Mouse (Mus musculus) ES-Bruce4 (cell line): ENCODE data around the gene Tex33. TPM values are rescaled to one million over a fixed set of nuclear protein-coding genes. Genes with fewer than 3 reads are reported as not detected.

ENCODE experiments used
- H3K27ac ChIP-seq: 2 replicates; pipeline ENCODE4 v1.5.1; 2012; ENCODE audit warnings: low read length, inconsistent platforms; ENCODE audit not compliant: insufficient read depth
- H3K27me3 ChIP-seq: 2 replicates; pipeline ENCODE4 v1.6.1; 2012; ENCODE audit warnings: mild to moderate bottlenecking, low read length, inconsistent platforms; ENCODE audit not compliant: control insufficient read depth, poor library complexity, insufficient read depth, severe bottlenecking
- H3K36me3 ChIP-seq: 2 replicates; pipeline ENCODE4 v1.6.1; 2012; ENCODE audit warnings: inconsistent platforms, mild to moderate bottlenecking, low read length, moderate library complexity; ENCODE audit not compliant: control insufficient read depth, poor library complexity, insufficient read depth, severe bottlenecking
- H3K4me1 ChIP-seq: one replicate; pipeline ENCODE4 v1.8.1; 2011; ENCODE audit warnings: low read length; ENCODE audit not compliant: control insufficient read depth, insufficient read depth
- H3K4me3 ChIP-seq: 2 replicates; pipeline ENCODE4 v1.5.1; 2011; ENCODE audit warnings: low read depth, mild to moderate bottlenecking, low read length
- H3K9ac ChIP-seq: 2 replicates; pipeline ENCODE4 v1.6.1; 2012; ENCODE audit warnings: low read depth, mild to moderate bottlenecking, inconsistent platforms; ENCODE audit not compliant: poor library complexity, severe bottlenecking
- H3K9me3 ChIP-seq: replicated peaks from 2 replicates; pipeline ENCODE4 v1.6.1; 2012; ENCODE audit warnings: mild to moderate bottlenecking, low read length, inconsistent platforms; ENCODE audit not compliant: control insufficient read depth, poor library complexity, insufficient read depth, severe bottlenecking
- CTCF ChIP-seq: IDR thresholded peaks from one replicate; pipeline ENCODE4 v1.8.1; 2011; ENCODE audit warnings: low read depth, low read length
- EP300 ChIP-seq: IDR thresholded peaks from 2 replicates; pipeline ENCODE4 v1.6.1; 2011; ENCODE audit warnings: low read depth, low read length; ENCODE audit not compliant: insufficient read depth
- POLR2A ChIP-seq: IDR thresholded peaks from one replicate; pipeline ENCODE4 v1.8.1; 2011; ENCODE audit warnings: low read length; ENCODE audit not compliant: insufficient read depth
- polyA plus RNA-seq: library from polyadenylated mRNA; stranded (reverse); fragments of >200 nt; gene quantifications from 2 replicates; pipeline ENCODE4 v1.2.4, GENCODE M21; 2011; ENCODE audit warnings: low read depth; ENCODE audit not compliant: missing spikeins, insufficient read depth, insufficient read length

Gene Tex33
- polyA plus RNA-seq, 1 experiment: not detected

DNA sequence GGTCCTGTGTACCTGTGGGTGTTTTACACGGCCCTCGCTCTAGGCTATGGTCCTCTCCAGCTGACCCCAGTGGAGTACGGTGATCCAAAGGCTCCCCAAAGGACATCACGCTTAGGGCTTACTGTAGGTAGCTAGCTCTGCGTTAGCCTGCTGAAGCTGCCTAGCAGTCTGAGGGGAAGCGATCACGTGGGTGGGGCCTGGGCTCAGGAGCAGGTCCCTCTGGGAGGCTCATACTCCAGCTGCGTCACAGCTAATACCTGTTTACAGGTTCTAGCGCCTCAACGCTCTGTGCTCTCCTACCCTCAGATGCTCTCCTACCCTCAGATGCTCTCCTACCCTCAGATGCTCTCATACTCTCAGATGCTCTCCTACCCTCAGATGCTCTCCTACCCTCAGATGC lies 35.2 kb upstream of the Tex33 start:
- Histone ChIP-seq H3K36me3 (no peaks in the 10 kb centered on the region), H3K4me3 (no peak overlapping the region), H3K27me3 (no peaks in the 10 kb centered on the region), H3K9ac (no peak overlapping the region), H3K9me3 (no peaks in the 10 kb centered on the region), H3K4me1 (peaks cover 6% of the 10 kb centered on the region), H3K27ac (no peak overlapping the region)
- TF ChIP-seq EP300: no peak
- TF ChIP-seq POLR2A: no peak
- no peak for TF ChIP-seq CTCF

DNA sequence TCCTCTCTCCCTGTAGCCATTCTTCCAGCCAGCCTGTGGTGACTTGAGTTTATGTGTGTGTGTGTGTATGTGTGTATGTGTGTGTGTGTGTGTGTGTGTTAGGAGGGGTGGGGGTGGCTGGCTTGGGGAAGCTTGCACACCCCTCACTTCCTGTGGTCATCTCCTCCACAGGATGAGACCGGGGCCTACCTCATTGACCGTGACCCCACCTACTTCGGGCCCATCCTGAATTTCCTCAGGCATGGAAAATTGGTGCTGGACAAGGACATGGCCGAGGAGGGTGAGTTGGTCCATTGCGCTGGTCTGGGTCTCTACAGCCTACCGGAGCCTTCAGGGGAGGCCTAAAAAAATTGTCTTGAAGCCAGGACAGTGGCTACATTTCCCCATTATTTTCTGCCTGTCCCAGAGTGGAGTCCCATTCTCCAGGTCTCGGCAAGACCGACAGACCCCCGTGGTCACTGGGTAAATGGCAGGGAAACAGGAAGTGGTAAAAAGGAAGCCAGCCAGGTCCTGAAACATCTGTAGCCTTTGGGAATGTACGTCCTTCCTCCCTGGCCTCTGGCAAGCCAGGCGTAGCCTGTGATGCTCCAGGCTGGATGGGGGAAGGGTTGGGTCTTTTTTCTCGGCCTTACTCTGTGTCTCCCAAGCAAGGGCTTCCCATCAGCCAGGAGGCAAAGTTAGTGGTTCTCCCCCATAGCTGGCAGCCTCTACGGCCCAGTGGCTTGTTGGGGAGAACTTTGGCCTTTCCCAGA lies 34.3 kb upstream of the Tex33 start:
- TF ChIP-seq POLR2A (no peak), CTCF (no peak), EP300 (no peak)
- no peaks in the 10 kb centered on the region for H3K9me3 ChIP-seq
- H3K4me3 ChIP-seq: no peak overlapping the region
- H3K27ac ChIP-seq: no peak overlapping the region
- H3K27me3 ChIP-seq: no peaks in the 10 kb centered on the region
- peaks cover 6% of the 10 kb centered on the region for H3K4me1 ChIP-seq
- H3K9ac ChIP-seq: no peak overlapping the region
- H3K36me3 ChIP-seq: no peaks in the 10 kb centered on the region

DNA sequence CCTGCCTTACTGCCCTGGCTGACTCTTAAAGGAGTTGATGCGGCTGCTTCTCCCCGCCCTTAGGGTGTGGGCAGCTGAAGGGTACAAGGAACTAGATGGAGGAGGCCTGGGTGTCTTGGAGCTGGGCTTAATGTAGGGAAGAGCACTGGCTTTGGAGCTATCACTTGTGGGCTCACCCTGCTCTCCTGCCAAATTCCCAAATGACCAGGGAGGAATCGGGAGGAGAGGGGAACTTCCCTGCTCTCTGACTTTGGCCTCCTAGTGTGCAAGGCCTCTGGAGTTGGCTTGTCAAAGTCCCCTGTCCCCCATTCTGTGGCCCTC lies 33.4 kb upstream of the Tex33 start:
- Histone ChIP-seq H3K4me3 (peak overlapping the region; percentile 64), H3K27me3 (no peaks in the 10 kb centered on the region), H3K9me3 (no peaks in the 10 kb centered on the region), H3K9ac (peak overlapping the region; percentile 32; the same call in 1 of the 2 replicates), H3K4me1 (peaks cover 6% of the 10 kb centered on the region), H3K36me3 (no peaks in the 10 kb centered on the region), H3K27ac (no peak overlapping the region)
- TF ChIP-seq EP300 (no peak), POLR2A (no peak), CTCF (no peak)

DNA sequence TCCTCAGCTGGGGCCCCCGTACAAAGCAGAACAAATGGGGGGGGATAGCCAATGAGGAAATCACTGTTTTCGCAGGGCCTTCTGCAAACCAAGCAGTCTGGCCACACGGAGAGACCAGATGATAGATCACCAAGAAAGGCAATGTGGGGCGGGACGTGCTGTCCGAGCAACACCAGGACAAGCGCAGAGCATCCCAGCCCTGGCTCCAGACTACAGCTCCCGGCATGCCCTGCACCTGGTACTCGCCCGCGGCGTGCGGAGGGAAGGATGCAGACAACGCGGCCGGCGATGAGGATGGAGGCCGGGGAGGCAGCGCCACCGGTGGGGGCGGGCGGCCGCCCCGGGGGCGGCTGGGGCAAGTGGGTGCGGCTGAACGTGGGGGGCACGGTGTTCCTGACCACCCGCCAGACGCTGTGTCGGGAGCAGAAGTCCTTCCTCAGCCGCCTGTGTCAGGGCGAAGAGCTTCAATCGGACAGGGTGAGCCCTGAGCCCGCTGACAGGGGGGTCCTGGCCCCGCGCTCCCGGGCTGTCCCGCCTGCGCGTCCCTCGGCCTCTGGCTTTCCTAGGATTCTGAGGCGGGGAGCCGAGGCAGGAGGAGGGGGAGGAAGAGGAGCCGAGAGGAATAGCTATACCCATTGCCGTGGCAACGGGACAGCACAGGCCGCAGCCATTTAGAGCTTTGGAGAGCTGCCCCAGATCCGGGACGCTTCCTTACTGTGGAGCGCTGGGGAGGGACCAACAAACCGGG lies 32.9 kb upstream of the Tex33 start, which contains the start of gene Kctd17:
Gene Kctd17, plus strand, starts transcription at position 174 of the 748 bp plus-strand sequence.
- Histone ChIP-seq H3K9me3 (no peaks in the 10 kb centered on the region), H3K36me3 (no peaks in the 10 kb centered on the region), H3K4me1 (peaks cover 6% of the 10 kb centered on the region), H3K27me3 (no peaks in the 10 kb centered on the region), H3K27ac (no peak within 1 kb of the TSS), H3K4me3 (peak within 1 kb of the TSS; percentile 64), H3K9ac (peak within 1 kb of the TSS; percentile 32; the same call in 1 of the 2 replicates)
- TF ChIP-seq CTCF (no peak), EP300 (no peak), POLR2A (no peak)

DNA sequence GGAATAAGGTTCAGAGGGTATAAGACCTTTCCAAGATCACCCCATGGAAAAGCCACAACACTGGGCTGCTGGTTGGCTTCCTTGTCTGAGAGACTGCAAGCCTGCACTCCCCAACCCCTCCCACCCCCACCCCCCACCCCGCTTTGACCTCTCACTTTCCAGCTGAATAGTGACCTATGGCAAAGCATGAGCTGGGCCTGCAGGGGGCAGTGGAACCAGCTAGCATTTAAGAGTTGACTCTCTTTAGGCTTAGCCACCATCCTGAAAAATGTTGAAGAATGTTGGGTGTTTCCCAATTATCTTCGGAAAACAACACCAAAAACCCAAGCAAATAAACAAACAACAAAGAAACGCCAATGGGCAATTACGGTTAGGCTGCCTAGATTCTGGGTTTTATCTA lies 29.5 kb upstream of the Tex33 start:
- Histone ChIP-seq H3K9ac (no peak overlapping the region), H3K27me3 (no peaks in the 10 kb centered on the region), H3K36me3 (no peaks in the 10 kb centered on the region), H3K4me1 (peaks cover 3% of the 10 kb centered on the region), H3K4me3 (no peak overlapping the region), H3K27ac (no peak overlapping the region), H3K9me3 (no peaks in the 10 kb centered on the region)
- TF ChIP-seq CTCF (peak; percentile 51), EP300 (no peak), POLR2A (no peak)

DNA sequence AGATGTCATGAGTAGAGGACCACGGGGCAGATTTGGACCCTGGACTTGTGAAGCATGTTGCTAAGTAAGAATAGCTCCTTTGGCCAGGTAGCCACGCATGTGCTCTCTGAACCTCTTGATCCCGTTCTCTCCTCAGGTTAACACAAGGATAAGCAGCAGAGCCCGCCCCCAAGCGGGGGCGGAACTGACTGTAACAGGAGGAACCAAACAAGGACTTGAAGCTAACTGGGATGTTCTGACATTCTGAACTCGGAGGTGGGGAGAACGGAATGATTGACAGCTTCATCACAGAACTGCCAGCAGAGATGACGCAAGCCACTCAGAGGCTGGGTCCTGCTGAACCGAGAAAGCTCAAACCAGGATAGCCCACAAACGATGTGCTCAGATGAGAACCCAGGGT lies 28.8 kb upstream of the Tex33 start:
- Histone ChIP-seq H3K4me3 (no peak overlapping the region), H3K9ac (no peak overlapping the region), H3K27me3 (no peaks in the 10 kb centered on the region), H3K9me3 (no peaks in the 10 kb centered on the region), H3K4me1 (peaks cover 2% of the 10 kb centered on the region), H3K27ac (no peak overlapping the region), H3K36me3 (no peaks in the 10 kb centered on the region)
- TF ChIP-seq EP300 (no peak), CTCF (no peak), POLR2A (no peak)
